Mouse (Mus musculus) heart, postnatal 0 days (tissue): Measurements from ENCODE around the gene Ank2.

ENCODE experiments used
- CTCF ChIP-seq: IDR thresholded peaks from 2 replicates; pipeline ENCODE4 v1.5.1; 2016; ENCODE audit warnings: antibody characterized with exemption, control low read depth, low read depth
- EP300 ChIP-seq: IDR thresholded peaks from 2 replicates; pipeline ENCODE4 v1.6.1; 2016; ENCODE audit warnings: antibody characterized with exemption, low read depth

GRCm38 (mm10) chr3:127260007-127260785, 239.0 kb downstream of the Ank2 start:
- TF ChIP-seq EP300 (no peak), CTCF (no peak)
